Mouse (Mus musculus) kidney, adult 2 months (tissue): ENCODE measurements around the gene Tom1l1.

Experiments
- CTCF ChIP-seq: fragments of 200-500 bp; conservative IDR thresholded peaks from 2 replicates; pipeline ENCODE4 v1.5.1; 2011; ENCODE audit warnings: low read depth, mild to moderate bottlenecking, control low read depth, low read length, moderate library complexity, mixed read lengths; ENCODE audit not compliant: insufficient read depth, insufficient read length
- POLR2A ChIP-seq: fragments of 200-500 bp; IDR thresholded peaks from one replicate; pipeline ENCODE4 v1.6.1; 2011; ENCODE audit warnings: low read depth, low read length, control low read depth

- no peak for TF ChIP-seq CTCF
- TF ChIP-seq POLR2A, result no peak
These were observed 23.4 kb upstream of the Tom1l1 start for GRCm38 (mm10) chr11:90711596-90711995.
